Mouse (Mus musculus) heart, postnatal 14 days (tissue): ENCODE results near the gene Rhoj. TPM values are rescaled to one million over a fixed set of nuclear protein-coding genes. Genes with fewer than 3 reads are reported as not detected.

Experiments
- DNase-seq, 2 experiments: peaks; one replicate each; pipeline ENCODE4 v3.0.0; 2021 to 2022
- intact Hi-C: fragments of 180-260 bp; cut with DNase I; formaldehyde crosslinking; loops from one replicate; pipeline ENCODE4 v1.15.1; 2025
- total RNA-seq, 2 experiments: library from RNA; stranded (reverse); gene quantifications; 2 replicates each; pipeline ENCODE4 v1.2.3; 2021

The Rhoj gene
- total RNA-seq, 2 experiments from 2014 or later: 45.6 to 48.9 TPM

- DNase-seq: no peak
- intact Hi-C loops: no loop called here
Observed at GRCm38 (mm10) chr12:75450592-75450991, 142.5 kb downstream of the Rhoj start.

Other genes starting within 250 kb of the Rhoj start
- gene Kcnh5, start 131.0 kb upstream of the Rhoj start, total RNA-seq: not detected
- gene Gphb5, start 108.5 kb downstream of the Rhoj start, total RNA-seq: not detected